Mouse (Mus musculus) large intestine, adult 2 months (tissue): ENCODE results near the gene Phldb1. TPM values are rescaled to one million over a fixed set of nuclear protein-coding genes. Genes with fewer than 3 reads are reported as not detected.
"Not testable (repeated sequence)": the region's sequence is repeated elsewhere in the genome, so short reads cannot be mapped to it uniquely, and the experiment has no call there.

Experiments
- DNase-seq: peaks from one replicate; pipeline ENCODE4 v3.0.0-alpha.2; 2012; ENCODE audit warnings: low read depth, low spot score
- WGBS: fragments of 180-500 bp; shearing (Covaris S2); methylation state at CpG from one replicate; pipeline ENCODE4 v1.1.7; 2018; 5-methylcytosine and 5-hydroxymethylcytosine counted together
- polyA plus RNA-seq: library from polyadenylated mRNA; depleted of rRNA; stranded (reverse); fragments of >200 nt; gene quantifications from 2 replicates; pipeline ENCODE4 v1.2.3, GENCODE M21; 2012; rRNA removed

Phldb1 gene
- polyA plus RNA-seq = 33.9 and 37.0 TPM in 2 replicates

DNA sequence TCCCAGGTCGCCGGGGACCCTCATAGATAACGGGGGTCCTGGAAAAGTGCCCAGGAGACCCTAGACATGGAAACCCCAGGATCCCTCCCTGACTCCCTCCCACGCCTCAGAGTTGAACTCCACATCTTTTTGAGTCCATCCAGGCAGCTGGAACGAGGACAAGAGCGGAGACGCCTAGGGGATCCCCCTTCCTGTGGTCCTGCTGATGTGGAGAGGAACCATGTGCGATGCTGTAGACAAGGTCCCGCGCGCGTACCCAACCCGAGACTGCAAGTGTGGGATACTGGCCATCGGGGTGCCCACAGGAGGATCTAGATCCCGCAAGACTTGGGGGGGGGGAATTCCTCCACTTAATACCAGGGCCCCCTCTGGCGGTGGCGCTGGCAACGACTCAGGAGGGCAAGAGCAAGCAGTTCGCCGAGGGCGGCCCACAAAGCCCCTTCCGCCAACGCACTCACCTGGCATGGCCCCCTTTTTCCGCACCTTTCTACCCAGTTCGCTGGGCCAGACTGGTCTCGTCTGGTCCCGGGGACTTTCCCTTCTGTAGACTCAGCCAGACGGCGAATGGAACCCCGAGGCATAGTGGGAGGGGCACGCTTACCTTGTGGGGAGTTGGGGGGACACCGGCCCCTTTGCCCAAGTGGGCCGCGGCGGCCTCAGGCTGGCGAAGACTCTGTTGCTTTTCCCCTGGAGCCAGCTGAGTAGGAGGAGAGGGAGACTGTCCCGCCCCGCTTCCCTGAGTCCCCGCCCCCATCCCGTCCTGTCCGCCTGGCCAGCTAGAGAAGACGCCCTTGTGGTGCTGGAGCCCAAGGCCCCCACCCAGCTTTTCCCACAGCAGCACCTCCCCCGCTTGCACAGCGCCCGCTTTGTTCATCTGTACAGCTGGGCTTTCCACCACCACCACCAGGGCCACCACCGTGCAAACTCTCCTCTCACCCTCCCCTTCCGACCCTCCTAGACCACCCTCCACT lies at the start of gene Phldb1:
Gene Phldb1, minus strand, starts transcription at position 675 of the 971 bp plus-strand sequence.
- no peak for DNase-seq
- WGBS = 2% methylated on average over 47 of the region's 47 CpGs

DNA sequence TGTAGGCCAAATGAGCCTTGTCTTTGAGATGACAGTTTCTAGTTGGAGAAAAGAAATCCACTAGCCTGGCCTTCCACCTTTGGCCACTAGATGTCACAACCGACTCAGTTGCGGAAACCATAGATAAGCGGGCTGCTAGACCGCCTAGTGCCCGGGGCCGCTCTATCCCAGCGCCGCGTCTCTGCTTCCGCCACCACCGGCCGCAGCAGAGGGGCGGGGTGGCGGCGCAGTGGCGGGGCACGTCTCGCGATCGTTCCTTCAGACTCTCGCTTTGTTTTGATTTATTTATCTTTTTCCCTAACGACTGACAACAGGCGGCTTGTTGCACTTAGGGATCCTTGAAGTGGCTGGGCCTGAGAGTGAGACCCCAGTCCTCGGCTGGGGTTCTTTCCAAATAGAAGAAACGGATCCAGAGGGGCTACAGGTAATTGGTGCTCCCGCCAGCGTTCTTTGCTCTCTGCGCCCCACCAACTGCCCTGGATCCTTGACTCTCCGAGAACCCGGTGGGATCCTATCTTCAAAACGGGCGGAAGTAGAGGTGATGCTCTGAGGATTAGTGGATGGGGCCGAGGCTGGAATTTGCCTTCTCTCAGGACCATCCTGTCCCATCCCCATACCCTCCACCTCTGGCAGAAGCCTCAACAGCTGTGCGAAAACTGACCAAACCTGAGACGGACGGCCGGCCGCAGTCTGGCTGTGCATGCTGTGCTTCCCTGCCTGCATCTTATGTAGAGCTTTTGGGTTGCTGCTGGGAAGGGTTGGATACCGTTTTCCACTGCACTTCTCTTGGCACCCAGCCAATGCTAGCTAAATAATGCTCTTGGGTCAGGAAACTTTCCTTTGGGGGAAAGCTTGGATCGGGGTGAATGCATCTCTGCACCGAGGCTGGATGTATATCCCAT lies 38.0 kb upstream of the Phldb1 start:
- DNase-seq = peak; percentile 87
- WGBS = under 1% methylated on average over 41 of the region's 41 CpGs

DNA sequence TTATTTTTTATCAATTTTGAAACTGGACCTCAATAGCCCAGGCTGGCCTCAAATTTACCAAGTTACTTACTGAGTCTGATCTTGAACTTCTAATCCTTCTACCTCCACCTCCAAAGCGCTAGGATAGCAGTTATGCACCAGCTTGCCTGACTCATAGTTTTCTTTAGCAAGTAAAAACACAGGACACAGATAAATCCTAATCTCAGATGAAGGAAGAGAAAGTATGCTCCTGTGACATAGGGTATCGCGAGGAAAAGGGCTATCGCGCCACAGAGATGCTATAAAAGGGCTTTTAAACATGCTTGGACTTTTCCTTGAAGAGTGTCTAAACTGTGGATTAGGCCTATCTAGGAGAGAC lies 37.4 kb upstream of the Phldb1 start:
- WGBS = 12% methylated on average over 5 of the region's 5 CpGs

DNA sequence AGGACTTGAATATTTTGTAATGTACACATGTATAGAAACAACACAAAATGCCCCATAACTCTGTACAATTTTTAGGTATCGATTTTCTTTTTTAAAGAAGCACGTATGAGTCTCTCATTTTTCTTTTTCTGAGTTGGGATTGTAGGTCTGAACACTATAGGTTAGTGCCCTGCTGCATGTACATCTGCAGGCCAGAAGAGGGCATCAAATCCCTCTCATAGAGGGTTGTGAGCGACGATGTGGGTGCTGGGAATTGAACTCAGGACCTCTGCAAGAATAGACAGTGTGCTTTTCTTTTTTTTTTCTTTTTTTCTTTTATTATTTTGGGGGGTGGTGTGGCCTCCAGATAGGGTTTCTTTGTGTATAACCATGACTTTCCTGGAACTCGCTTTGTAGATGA lies 36.4 kb upstream of the Phldb1 start:
- WGBS = 95% methylated on average over 5 of the region's 5 CpGs
- DNase-seq = no peak

More for the DNA sequence above, 37.4 kb upstream of the Phldb1 start:
- no peak for DNase-seq

DNA sequence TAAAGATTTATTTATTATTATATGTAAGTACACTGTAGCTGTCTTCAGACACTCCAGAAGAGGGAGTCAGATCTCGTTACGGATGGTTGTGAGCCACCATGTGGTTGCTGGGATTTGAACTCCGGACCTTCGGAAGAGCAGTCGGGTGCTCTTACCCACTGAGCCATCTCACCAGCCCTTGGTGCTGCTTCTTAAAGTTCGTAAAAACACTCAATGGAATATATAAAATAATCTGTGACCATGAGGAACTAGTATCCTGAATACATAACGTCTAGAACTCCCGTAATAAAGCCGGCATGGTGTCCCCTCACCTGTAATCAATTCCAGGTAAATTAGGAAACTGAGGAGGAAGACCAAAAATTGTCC lies 33.0 kb upstream of the Phldb1 start:
- DNase-seq = not testable (repeated sequence)
- WGBS = 23% methylated on average over 8 of the region's 9 CpGs

DNA sequence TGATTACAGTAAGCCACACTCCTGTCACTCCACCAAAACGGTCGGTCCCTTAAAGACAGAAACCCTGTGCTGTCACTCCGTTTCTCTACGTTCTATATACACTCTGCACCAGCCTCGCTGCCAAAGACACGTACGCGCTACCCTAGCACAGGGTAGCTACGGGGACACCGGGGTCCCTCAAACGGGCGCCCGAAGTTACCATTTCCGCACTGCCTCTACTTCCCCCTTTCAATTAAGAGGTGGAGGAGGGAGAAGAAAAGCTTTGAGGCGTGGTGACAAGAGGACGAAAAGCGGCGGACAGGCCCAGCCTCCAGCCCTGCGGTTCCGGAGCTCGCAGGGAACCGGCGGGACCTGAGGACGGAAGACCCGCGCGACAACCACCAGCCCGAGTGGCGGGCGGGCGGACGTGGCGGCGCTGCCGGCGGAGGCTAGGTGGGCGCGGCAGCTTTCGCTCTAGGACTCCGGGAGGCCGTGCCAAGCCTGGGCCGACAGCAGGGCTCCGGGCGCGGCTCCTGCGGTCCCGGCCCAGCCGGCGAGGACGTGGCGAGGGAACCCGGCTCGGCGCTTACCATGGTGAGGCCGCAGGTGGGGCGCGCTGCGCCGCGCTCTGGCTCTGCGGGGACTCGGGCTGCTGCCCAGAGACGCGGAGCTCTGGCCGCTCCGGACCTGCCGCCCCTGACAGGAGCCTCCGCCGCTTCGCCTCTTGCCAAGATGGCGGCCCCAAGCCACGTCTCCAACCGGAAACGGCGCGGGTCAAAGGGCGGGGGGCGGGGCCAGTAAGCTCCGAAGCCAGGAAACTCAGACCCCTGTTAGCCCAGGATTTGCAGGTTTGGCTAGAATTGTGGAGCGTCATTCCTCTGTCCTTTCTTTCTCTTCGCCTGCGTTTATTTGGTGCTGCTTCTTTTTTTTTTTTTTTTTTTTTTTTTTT lies 32.4 kb upstream of the Phldb1 start, which contains the start of the genes Arcn1 and Ift46:
Gene Arcn1, minus strand, starts transcription at position 745 of the 928 bp plus-strand sequence.
Gene Ift46, plus strand, starts transcription at position 808 of the 928 bp plus-strand sequence.
- DNase-seq = peak; percentile 76
- under 1% methylated on average over 72 of the region's 82 CpGs for WGBS

DNA sequence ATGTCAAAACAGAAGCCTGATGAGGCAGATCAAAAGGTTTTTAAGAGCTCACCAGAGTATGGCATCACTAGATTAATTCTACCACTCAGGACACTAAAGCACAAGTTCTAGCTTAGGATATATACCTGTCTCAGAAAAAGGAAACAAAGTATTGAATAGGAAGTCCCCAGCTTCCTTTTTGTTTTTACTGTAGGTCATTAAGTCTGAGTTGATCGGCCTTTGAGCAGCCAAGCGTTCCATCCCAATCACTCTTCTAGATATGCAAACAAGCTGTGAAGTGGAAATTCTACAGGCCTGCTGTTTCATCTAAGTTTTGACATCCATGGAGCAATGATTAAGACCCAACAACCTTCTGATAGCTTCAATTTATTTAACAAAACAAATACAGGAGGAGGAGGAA lies 25.9 kb upstream of the Phldb1 start:
- 18% methylated on average over 2 of the region's 2 CpGs for WGBS
- no peak for DNase-seq

DNA sequence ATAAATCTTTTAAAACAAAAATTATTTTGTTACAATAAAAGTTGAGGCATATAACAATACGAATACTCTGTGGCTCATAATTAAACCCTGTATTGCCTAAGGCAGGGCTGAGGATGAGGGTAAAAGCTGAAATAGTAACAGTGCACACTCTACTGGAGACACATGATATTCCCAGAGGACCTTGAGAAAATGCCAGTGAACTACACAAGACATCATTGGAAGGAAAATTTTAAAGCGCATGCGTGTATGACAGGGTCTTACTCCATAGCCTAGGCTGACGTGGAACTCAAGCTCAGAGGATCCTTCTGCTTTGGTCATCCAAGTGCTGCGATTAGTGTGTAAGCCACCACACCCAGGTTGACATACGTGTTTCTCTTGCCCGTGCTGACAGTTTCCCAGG lies 13.5 kb upstream of the Phldb1 start:
- no peak for DNase-seq
- 88% methylated on average over 7 of the region's 7 CpGs for WGBS

DNA sequence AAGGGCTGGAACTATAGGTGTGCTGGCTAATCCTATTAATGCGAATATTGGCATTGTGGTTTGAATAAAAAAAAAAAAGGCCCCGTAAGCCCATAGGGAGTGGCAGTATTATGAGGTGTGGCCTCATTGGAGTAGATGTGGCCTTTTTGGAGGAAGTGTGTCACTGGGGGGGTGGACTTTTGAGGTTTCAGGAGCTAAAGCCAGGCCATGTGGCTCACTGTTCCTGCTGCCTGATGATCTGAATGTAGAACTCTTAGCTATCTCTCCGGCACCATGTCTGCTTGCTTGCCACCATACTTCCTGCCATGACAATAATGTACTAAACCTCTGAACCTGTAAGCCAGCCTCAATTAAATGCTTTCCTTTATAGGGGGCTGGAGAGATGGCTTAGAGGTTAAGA lies 12.3 kb upstream of the Phldb1 start:
- no peak for DNase-seq
- 74% methylated on average over 3 of the region's 3 CpGs for WGBS

DNA sequence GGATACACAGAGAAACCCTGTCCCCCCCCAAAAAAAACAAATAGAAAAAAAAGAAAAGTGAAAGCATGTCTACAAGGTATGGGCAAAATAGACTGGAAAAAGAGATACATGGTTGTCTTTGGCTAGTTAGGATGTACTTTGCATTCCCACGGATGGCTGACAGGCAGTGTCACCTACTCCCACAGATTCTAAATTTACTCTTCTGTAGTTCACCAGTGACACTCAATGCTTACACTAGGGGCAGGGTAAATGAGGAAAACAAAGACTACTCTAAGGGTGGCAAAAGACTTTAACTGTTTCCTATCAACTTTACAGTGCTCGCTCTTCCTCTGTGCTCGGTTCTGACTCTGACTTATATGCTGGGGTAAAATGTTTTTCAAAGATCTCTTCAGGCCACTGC lies 11.7 kb upstream of the Phldb1 start:
- 83% methylated on average over 3 of the region's 3 CpGs for WGBS
- no peak for DNase-seq

DNA sequence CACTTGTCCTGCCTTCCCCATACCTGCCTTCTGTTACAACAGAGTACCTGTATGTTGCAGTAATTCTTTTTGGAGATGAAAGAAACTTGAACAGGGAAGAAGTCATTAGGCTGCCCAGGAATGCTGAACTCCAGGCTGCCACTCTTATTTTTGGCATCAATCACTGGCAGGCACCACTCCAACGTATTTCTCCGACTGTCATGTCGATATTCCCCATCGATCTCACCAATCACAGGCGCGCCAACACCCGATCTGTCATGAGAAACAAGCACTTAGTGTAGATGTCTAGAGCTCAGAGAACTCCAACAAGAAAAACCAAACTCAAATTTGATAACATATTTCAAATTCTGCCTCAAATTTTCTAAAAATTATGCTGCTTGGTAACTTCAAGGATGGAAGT lies 10.4 kb upstream of the Phldb1 start:
- WGBS = 89% methylated on average over 7 of the region's 7 CpGs

DNA sequence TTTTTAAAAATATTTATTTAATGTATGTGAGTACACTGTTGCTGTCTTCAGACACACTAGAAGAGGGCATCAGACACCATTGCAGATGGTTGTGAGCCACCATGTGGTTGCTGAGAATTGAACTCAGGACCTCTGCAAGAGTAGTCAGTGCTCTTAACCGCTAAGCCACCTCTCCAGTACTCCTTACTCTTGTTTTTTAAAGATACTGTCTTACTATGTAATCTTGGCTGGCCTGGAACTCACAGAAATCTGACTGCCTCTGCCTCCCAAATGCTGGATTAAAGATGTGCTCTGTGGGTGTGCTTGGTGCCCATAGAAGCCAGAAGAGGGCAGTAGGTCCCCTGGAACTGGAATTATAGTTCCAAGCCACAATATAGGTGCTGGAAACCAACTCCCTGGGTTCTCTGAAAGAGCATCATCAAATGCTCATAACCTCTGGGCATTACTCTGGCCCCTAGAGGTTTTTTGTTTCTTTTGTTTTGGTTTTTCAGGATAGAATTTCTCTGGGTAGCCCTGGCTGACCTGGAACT lies 5.7 kb upstream of the Phldb1 start:
- 89% methylated on average over 1 of the region's 1 CpGs for WGBS
- DNase-seq = no peak

More for the DNA sequence above, 10.4 kb upstream of the Phldb1 start:
- DNase-seq = no peak

DNA sequence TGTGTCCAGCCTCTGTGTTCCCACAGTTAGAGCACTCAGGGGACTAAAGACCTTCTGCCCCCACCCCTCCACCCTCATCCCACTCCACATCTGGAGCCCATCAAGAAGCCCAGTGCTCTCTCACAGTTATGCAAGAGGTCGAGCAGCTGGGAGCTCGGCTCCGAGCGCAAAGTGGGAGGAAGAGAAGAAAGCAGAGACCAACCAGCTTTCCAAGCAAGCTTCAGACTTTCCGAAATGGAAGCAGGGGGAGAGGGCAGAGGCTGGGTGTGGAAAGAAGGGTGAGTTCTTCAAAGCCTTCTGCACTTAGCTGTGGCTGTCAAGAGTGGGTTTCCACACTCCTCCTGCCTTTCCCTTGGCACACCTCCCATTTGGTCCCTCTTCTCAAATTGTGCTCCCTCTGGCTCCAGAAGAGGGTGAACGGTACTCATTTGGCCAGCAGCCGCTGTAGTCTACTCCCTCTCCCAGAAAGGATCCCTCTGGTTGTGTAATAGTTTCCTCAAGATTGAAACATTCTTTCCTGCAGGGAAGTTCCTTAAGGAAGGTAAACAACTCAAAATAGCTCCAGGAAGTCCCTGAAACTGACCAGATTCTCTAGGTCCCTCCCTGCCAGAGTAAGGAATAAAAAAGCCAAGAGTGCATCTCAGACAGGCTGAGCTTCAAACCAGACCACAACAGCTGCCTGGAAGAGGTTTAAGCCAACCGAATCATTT lies 2.4 kb upstream of the Phldb1 start:
- no peak for DNase-seq
- WGBS = 54% methylated on average over 8 of the region's 8 CpGs

DNA sequence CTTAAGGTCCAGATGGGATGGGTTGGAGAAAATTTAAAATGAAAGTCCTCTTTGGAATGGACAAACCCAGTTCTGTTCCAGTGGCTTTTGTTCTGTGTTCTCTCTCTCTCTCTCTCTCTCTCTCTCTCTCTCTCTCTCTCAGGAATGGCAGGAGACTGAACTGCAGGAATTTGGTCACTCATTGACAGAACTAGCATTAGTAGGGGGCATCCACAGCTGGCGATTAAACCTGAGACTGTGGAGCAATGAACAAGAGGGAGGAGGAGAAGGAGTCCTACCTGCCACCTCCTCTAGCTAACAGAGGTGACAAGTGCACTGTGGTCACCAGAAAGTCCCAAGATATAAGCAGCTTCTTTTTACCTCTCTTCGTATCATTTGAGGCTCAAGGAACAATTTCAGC lies 1.3 kb upstream of the Phldb1 start:
- WGBS = 57% methylated on average over 2 of the region's 2 CpGs
- no peak for DNase-seq

DNA sequence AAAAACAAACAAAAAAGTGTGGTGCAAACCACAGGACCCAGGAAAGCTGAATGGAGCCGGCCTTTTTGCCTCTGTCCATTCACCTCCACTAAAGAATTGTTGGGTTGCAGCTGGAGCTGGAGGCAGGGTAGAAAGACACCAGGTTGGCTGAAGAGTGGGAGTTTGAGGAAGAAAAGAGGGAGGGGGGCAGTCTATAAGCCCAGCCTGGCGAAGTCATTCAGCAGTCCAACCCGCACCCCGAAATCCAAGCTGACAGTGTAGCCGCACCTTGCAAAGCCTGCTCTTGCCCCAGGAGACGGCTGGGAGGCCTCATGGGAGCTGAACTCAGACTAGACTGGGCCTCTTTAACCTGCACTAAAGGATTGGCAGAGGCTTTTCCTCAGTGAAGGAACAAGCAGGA lies 888 bp upstream of the Phldb1 start:
- WGBS = 81% methylated on average over 6 of the region's 6 CpGs
- DNase-seq = no peak

DNA sequence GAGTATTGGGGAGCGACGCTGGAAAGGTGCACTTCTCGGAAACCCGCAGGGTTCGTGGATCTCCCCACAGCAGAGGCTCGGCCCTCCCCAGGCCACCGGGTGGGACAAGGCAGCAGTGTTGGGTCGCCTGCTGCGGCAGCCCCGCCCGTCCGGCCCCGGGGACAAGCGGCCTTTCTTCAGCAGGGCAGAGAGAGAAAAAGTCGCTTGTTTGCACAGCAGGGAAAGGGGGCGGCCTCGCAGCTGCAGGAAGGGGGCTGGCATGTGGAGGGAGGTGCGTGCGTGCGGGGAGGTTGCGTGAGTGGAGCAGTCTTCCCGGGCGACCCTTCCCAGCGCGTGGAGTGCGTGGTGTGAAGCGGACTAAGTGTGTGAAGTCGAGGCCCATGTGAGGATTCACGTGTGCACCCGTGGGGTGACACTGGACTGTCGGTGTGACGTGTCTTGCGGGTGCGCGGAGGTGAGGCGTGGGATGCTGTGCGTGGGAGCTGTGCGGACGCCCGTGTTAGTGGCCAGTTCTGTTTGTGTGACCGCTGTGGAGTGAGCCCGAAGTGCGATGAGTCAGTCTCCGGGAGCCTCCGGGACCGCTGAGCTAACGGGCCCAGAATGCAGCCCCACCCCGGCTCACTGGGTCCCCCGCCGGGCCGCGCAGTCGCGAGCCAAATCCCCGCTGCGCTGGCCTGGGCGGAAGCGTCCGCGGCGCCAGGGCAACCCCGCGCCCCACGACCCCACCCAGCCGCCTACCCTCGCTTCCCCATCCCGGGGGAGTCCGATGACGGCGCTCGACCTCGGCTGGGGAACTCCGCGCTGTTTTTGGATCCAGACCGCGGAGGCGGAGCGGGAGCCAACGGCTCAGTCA lies 1.1 kb downstream of the Phldb1 start:
- WGBS = 4% methylated on average over 79 of the region's 79 CpGs
- no peak for DNase-seq

DNA sequence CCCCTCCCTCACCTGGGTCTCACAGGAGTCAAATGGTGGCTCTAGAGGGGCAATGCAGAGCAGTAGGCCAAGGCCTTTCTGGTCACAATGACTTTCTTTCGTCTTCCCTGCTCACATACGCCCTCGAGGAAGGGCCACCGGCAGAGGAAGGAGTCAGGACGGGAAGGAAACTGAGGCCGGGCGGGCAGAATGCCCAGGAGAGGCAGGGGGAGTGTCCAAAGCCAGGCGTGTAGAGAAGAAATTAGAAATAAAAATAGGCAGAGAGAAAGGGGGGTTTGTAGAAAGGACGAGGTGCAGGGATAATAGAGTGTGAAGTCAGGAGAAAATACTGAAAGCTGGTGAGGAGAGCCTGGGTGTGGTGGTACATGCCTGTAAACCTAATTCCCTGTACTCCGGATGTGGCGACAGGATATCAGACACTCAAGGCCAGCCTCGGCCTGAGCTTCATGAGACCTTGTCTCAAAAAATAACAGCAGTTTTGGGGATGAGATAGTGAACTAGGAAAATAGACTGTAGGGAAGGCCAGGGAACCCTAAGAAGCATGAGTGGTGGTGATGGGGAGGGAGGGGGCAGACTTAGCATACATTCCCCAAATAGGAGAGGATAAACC lies 2.0 kb downstream of the Phldb1 start:
- DNase-seq = no peak

More for the DNA sequence above, 2.0 kb downstream of the Phldb1 start:
- 76% methylated on average over 12 of the region's 12 CpGs for WGBS
